Mouse (Mus musculus) embryo, embryonic 10.5 days (tissue): ENCODE data around the gene Lars2.

ENCODE experiments used
- DNase-seq: peaks from one replicate; pipeline ENCODE4 v3.0.0-alpha.2; 2015; ENCODE audit warnings: low spot score

Gene Lars2

GRCm38 (mm10) chr9:123475569-123475968 lies 108.8 kb downstream of the Lars2 start:
- DNase-seq, result no peak

- peak; percentile 77 for DNase-seq
Observed at GRCm38 (mm10) chr9:123478031-123478585, 111.4 kb downstream of the Lars2 start.

GRCm38 (mm10) chr9:123478586-123479195 lies 112.0 kb downstream of the Lars2 start, which contains the start of gene Limd1:
TSS of gene Limd1 (plus strand) at chr9:123478706.
- DNase-seq, result peak; percentile 75

- no peak for DNase-seq
Observed at GRCm38 (mm10) chr9:123479196-123479669, 112.5 kb downstream of the Lars2 start.

GRCm38 (mm10) chr9:123479876-123480252 lies 113.1 kb downstream of the Lars2 start:
- no peak for DNase-seq

GRCm38 (mm10) chr9:123480253-123480921 lies 113.7 kb downstream of the Lars2 start:
- no peak for DNase-seq

- no peak for DNase-seq
Observed at GRCm38 (mm10) chr9:123481136-123481535, 114.4 kb downstream of the Lars2 start.

- DNase-seq, result no peak
Observed at GRCm38 (mm10) chr9:123483598-123483997, 116.9 kb downstream of the Lars2 start.

- DNase-seq, result no peak
Observed at GRCm38 (mm10) chr9:123484830-123485229, 118.1 kb downstream of the Lars2 start.

GRCm38 (mm10) chr9:123485561-123485960 lies 118.8 kb downstream of the Lars2 start:
- DNase-seq, result no peak

- no peak for DNase-seq
Observed at GRCm38 (mm10) chr9:123486635-123487034, 119.9 kb downstream of the Lars2 start.

- no peak for DNase-seq
Observed at GRCm38 (mm10) chr9:123489073-123489472, 122.3 kb downstream of the Lars2 start.

GRCm38 (mm10) chr9:123489727-123490343 lies 123.1 kb downstream of the Lars2 start:
- no peak for DNase-seq

- DNase-seq, result no peak
Observed at GRCm38 (mm10) chr9:123490930-123491329, 124.2 kb downstream of the Lars2 start.

GRCm38 (mm10) chr9:123491917-123492585 lies 125.3 kb downstream of the Lars2 start:
- DNase-seq, result no peak

- DNase-seq, result peak; percentile 47
Observed at GRCm38 (mm10) chr9:123496665-123497064, 129.9 kb downstream of the Lars2 start.

- DNase-seq, result no peak
Observed at GRCm38 (mm10) chr9:123497906-123498305, 131.2 kb downstream of the Lars2 start.

GRCm38 (mm10) chr9:123500480-123500879 lies 133.8 kb downstream of the Lars2 start:
- no peak for DNase-seq

GRCm38 (mm10) chr9:123503171-123503834 lies 136.6 kb downstream of the Lars2 start:
- DNase-seq, result no peak

- peak; percentile 74 for DNase-seq
Observed at GRCm38 (mm10) chr9:123504325-123504724, 137.6 kb downstream of the Lars2 start.

GRCm38 (mm10) chr9:123505598-123505997 lies 138.9 kb downstream of the Lars2 start:
- DNase-seq, result no peak
